Mouse (Mus musculus) cerebellum, adult 2 months (tissue): ENCODE results near the gene Ubiad1.

Experiments used
- CTCF ChIP-seq: fragments of 200-500 bp; IDR thresholded peaks from 2 replicates; pipeline ENCODE4 v1.5.1; 2011; ENCODE audit warnings: low read depth, mild to moderate bottlenecking, control low read depth, low read length, moderate library complexity, borderline replicate concordance; ENCODE audit not compliant: insufficient read depth
- POLR2A ChIP-seq: fragments of 200-500 bp; IDR thresholded peaks from 2 replicates; pipeline ENCODE4 v1.6.1; 2011; ENCODE audit warnings: low read length, control low read depth, borderline replicate concordance; ENCODE audit not compliant: insufficient read depth

- TF ChIP-seq POLR2A: peak; percentile 72
- no peak for TF ChIP-seq CTCF
Observed at GRCm38 (mm10) chr4:148448179-148448852, 3.7 kb upstream of the Ubiad1 start, which contains the start of gene Mtor.
